Mouse (Mus musculus): Measurements from ENCODE around the gene Rp9. TPM values are rescaled to one million over a fixed set of nuclear protein-coding genes. Genes with fewer than 3 reads are reported as not detected.

Gene Rp9
- polyA plus RNA-seq, 1 experiment = 30.8 TPM

DNA sequence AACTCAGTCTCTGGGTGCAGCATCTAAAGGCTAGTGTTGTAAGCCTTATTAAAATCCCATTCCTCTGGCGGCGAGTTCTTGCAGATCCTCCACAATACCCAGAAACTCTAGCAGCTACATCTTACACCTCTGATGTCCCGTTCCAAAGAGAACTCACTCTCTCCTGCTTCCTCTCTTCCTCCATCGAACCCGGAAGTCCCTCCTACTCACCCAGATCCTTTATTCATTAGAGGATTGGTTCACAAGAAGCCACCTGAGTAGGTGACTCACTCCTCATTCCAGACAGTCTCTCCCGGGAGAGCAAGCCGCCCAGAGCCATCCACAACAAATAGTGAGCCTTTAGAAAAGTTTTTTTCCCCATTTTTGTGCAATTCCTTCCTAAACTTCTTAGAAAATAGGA, 16.7 kb upstream of the Rp9 start:
- H3K4me3 ChIP-seq (ENCODE audit: insufficient read depth, low read length) = no peak overlapping the region
- no peak overlapping the region for H3K27ac ChIP-seq (ENCODE audit: insufficient read depth, low read length)
- H3K4me1 ChIP-seq (ENCODE audit: control insufficient read depth, insufficient read depth, low read length) = no peaks in the 10 kb centered on the region
- TF ChIP-seq POLR2A (IDR thresholded peaks at IDR 0.05; ENCODE audit: low read depth, low read length) = no peak
- TF ChIP-seq CTCF (IDR thresholded peaks at IDR 0.05; ENCODE audit: borderline replicate concordance, insufficient read depth, low read length) = no peak

DNA sequence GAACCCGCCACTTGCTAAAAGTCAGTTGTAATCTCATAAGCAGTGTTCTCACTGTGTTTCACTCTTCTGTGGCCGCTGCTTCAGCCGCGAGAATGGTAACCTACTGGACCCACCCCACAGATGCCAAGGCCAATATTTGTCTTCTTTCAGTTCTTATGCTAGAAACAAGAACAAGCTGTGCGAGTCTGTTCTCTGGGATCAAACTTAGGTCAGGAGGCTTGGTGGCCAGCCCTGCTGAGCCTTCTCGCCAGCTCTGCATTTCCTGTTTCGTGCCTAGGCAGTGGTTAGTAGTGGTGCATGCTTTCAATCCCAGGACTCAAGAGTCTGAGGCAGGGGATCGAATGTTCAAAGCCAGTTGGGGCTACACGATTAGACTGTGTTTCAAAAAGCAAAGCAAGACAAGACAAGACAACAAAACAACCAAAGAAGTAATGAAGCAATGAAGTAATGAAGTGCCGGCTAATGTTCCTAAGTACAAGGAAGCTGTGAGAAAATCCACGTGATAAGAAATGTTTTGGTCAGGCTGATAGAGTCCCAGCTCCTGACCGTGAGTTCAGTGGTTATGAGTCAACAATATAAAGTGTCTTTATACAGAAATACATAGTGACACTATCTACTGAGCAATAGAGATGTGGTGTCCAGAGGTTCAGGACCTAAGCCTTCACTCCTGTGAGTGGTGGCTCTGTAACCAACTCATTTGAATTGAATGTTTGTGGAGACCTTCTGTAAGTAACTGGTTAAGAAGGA, 15.2 kb upstream of the Rp9 start:
- H3K4me3 ChIP-seq (ENCODE audit: insufficient read depth, low read length) = no peak overlapping the region
- TF ChIP-seq CTCF (IDR thresholded peaks at IDR 0.05; ENCODE audit: borderline replicate concordance, insufficient read depth, low read length) (no peak), POLR2A (IDR thresholded peaks at IDR 0.05; ENCODE audit: low read depth, low read length) (no peak)
- no peak overlapping the region for H3K27ac ChIP-seq (ENCODE audit: insufficient read depth, low read length)
- H3K4me1 ChIP-seq (ENCODE audit: control insufficient read depth, insufficient read depth, low read length) = no peaks in the 10 kb centered on the region

DNA sequence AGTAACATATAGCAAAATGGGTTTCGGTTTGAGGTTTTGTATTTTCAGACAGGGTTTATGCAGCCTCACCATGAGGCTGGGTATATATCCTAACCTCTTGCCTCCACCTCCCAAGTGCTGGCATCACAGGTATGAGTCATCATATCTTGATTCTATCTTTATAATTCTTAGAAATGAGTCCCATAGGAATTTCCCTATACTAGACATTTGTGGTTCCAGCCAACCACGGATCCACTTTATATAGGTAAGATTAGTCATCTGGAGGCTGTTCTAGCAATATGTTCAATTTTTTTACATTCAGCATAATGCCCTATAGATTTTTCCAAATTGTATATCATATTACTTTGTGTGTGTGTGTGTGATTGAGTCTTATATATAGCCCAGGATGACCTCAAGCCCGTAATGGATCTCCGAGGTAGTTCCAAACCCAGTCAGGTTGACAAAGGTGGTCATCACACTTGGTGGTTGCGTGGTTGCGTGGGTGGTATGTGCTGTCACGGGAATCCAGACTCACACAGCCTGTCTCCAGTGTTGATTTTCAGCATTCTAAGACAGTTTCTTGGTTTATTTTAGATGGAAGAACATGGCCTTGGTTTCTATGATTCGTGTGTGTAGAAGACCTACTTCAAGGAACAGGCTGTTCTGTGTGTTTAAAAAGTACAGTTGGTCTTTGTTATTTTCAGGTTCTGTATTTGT, 14.5 kb upstream of the Rp9 start:
- Histone ChIP-seq H3K4me3 (ENCODE audit: insufficient read depth, low read length) (no peak overlapping the region), H3K27ac (ENCODE audit: insufficient read depth, low read length) (no peak overlapping the region), H3K4me1 (ENCODE audit: control insufficient read depth, insufficient read depth, low read length) (no peaks in the 10 kb centered on the region)
- TF ChIP-seq POLR2A (IDR thresholded peaks at IDR 0.05; ENCODE audit: low read depth, low read length) (no peak), CTCF (IDR thresholded peaks at IDR 0.05; ENCODE audit: borderline replicate concordance, insufficient read depth, low read length) (no peak)

DNA sequence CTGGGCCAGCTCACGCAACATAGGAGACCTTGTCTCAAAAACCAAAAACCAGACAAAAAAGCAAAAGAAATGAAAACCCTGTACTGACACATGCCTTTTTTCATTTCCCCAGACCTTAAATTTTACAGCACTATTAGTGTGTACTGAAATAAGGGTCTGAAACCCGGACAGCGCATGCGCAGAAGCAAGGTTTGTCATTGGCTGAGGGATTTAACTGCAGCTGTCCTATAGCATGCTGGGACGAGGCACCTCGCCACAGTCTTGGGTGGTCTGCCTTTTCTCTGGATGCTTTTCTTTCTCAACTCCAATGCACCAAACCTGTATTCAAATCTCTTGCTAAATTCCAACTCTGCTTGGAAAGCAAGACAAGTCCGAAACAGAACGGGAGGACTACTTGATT, 9.4 kb upstream of the Rp9 start:
- Histone ChIP-seq H3K27ac (ENCODE audit: insufficient read depth, low read length) (no peak overlapping the region), H3K4me1 (ENCODE audit: control insufficient read depth, insufficient read depth, low read length) (no peaks in the 10 kb centered on the region), H3K4me3 (ENCODE audit: insufficient read depth, low read length) (no peak overlapping the region)
- TF ChIP-seq CTCF (IDR thresholded peaks at IDR 0.05; ENCODE audit: borderline replicate concordance, insufficient read depth, low read length) = no peak
- TF ChIP-seq POLR2A (IDR thresholded peaks at IDR 0.05; ENCODE audit: low read depth, low read length) = no peak

DNA sequence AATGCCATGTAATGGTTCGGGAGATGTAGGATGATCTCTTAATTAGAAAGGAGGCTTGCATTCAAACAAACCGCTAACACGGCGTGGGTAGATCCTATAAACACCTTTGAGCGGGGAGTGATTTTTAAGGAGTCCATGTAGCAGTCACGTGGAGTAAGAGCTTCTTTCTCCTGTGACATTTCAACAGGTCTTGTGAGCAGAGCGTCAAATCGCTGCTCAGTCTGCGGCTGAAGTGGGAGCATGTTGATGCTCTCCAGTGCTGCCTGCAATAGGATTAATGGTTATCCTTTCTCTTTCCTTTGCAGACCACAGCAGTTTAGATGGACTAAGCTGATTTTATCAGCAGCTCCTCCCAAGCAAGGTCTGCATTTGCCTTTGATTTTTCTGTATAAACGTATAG, 6.7 kb upstream of the Rp9 start:
- no peaks in the 10 kb centered on the region for H3K4me1 ChIP-seq (ENCODE audit: control insufficient read depth, insufficient read depth, low read length)
- TF ChIP-seq CTCF (IDR thresholded peaks at IDR 0.05; ENCODE audit: borderline replicate concordance, insufficient read depth, low read length) (no peak), POLR2A (IDR thresholded peaks at IDR 0.05; ENCODE audit: low read depth, low read length) (no peak)
- H3K4me3 ChIP-seq (ENCODE audit: insufficient read depth, low read length) = peak overlapping the region; percentile 81
- no peak overlapping the region for H3K27ac ChIP-seq (ENCODE audit: insufficient read depth, low read length)

DNA sequence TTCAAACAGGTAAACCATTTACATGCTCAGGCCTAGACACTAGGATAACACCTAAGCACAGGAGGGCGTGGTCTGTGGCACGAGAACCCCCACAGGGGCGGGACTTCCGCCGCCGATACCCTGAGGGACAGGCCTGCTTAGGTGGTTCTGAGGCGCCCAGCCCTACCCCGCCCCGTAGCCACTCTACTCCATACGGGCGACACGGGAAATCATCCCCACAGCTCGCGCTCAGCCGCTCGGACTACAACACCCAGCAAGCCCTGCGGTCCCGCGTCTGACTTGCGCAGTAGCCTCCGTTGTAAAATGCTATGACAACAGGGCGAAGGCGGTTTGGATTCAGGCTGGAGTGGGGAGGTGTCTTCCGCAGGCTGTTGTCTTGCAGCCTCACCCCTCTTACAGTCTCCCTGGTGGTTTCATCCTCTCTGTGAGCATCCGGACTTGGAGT, 5.9 kb upstream of the Rp9 start, which contains the start of gene Bbs9:
Gene Bbs9, plus strand, starts transcription at position 292 of the 445 bp plus-strand sequence.
- peak within 1 kb of the TSS; percentile 81 for H3K4me3 ChIP-seq (ENCODE audit: insufficient read depth, low read length)
- no peak within 1 kb of the TSS for H3K27ac ChIP-seq (ENCODE audit: insufficient read depth, low read length)
- peak; percentile 35 for TF ChIP-seq POLR2A (IDR thresholded peaks at IDR 0.05; ENCODE audit: low read depth, low read length)
- no peak for TF ChIP-seq CTCF (IDR thresholded peaks at IDR 0.05; ENCODE audit: borderline replicate concordance, insufficient read depth, low read length)
- no peaks in the 10 kb centered on the region for H3K4me1 ChIP-seq (ENCODE audit: control insufficient read depth, insufficient read depth, low read length)

DNA sequence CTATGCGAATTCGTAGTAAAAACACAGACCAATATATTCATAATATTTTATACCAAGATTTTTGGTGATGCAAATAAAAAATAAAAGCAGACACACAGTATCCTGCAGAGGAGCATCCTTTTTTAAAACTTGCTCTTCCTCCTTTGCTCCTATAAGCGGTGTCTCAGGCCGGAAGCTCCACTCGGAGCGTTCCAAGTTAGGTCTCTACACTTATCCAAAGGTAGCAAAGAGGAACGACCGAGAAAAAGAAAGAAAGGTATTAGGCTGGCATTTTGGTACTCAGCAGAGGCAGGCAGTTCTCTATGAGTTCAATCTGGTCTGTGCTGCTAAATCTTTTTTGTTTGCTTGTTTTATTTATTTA, 664 bp downstream of the Rp9 start:
- H3K4me3 ChIP-seq (ENCODE audit: insufficient read depth, low read length) = no peak overlapping the region
- no peak for TF ChIP-seq CTCF (IDR thresholded peaks at IDR 0.05; ENCODE audit: borderline replicate concordance, insufficient read depth, low read length)
- TF ChIP-seq POLR2A (IDR thresholded peaks at IDR 0.05; ENCODE audit: low read depth, low read length) = no peak

DNA sequence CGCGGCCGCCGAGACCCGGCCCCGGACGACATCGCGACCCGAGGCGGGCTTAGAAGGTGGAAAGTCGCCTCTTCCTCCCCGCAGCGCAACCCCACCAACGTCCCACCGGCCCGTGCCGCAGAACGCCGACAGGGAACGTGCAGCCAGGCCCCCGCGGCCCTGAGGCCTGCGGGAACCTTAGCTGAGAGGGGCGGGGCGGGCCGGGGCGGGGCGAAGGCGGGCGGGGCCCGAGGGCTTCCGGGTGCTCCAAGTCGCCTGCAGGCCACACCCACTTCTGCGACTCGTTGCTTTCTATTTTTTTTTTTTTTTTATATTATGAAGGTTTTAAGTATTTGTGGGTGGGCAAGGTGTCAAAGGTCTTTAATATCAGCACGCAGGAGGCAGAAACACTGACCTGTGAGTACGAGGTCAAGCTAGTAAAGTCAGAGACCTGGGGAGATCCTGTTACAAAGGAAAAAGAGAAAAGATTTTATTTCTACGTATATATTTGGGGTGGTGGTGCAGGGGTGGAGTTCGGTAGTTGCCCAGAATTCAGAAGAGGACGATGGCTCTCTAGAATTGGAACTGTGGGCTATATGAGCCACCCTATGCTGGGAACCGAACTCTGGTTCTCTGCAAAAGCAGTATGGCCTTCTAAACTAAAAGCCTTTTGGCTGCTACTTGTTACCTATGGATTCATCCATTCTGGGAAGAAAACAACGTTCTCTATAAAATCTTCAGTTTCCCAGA, 1.2 kb downstream of the Rp9 start:
- Histone ChIP-seq H3K4me3 (ENCODE audit: insufficient read depth, low read length) (peak overlapping the region; percentile 81), H3K4me1 (ENCODE audit: control insufficient read depth, insufficient read depth, low read length) (no peaks in the 10 kb centered on the region), H3K27ac (ENCODE audit: insufficient read depth, low read length) (no peak overlapping the region)
- TF ChIP-seq POLR2A (IDR thresholded peaks at IDR 0.05; ENCODE audit: low read depth, low read length) (peak; percentile 97), CTCF (IDR thresholded peaks at IDR 0.05; ENCODE audit: borderline replicate concordance, insufficient read depth, low read length) (no peak)

More for the DNA sequence above, 664 bp downstream of the Rp9 start:
- Histone ChIP-seq H3K4me1 (ENCODE audit: control insufficient read depth, insufficient read depth, low read length) (no peaks in the 10 kb centered on the region), H3K27ac (ENCODE audit: insufficient read depth, low read length) (no peak overlapping the region)

DNA sequence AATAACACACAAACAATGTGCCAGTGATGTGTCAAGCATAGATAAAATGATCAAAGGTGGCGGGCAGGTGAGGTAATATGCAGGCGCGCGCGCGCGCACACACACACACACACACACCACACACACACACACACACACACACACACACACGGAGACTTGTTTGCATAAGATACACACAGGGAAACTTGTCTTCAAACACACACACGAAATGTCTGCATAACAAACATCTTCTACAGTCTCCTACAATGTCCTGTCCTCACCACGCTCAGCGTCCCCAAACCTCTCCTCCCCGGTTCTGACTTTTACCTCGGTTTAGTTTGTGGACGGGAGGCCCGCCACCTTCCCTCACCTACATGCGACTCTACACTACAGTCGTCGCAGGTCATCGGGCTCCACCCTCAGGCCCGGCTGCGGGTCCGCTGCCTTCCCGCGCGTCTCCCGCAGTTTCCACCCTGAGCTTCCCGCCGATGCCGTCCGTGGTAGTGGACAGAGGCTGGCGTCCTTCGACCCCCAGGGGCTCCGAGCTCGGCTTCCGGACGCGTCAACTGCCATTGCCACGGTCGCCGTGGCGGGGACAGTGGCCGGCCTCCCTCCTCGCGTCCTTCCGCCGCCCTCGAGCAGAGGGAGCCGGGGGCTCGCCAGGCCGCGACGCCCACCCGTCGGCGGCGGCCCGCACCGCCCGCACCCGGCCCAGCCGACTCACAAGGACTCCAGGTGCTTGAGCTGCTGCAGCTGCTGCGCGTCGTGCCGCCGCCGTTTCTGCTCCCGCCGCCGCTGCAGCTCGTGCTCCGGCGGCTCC, 2.0 kb downstream of the Rp9 start:
- TF ChIP-seq CTCF (IDR thresholded peaks at IDR 0.05; ENCODE audit: borderline replicate concordance, insufficient read depth, low read length) (no peak), POLR2A (IDR thresholded peaks at IDR 0.05; ENCODE audit: low read depth, low read length) (no peak)
- Histone ChIP-seq H3K27ac (ENCODE audit: insufficient read depth, low read length) (no peak overlapping the region), H3K4me1 (ENCODE audit: control insufficient read depth, insufficient read depth, low read length) (no peaks in the 10 kb centered on the region), H3K4me3 (ENCODE audit: insufficient read depth, low read length) (peak overlapping the region; percentile 81)

All from embryonic fibroblast, embryonic 13.5 days (primary cell).